Mouse (Mus musculus): ENCODE measurements around the gene Olfr1094.

Gene Olfr1094

DNA sequence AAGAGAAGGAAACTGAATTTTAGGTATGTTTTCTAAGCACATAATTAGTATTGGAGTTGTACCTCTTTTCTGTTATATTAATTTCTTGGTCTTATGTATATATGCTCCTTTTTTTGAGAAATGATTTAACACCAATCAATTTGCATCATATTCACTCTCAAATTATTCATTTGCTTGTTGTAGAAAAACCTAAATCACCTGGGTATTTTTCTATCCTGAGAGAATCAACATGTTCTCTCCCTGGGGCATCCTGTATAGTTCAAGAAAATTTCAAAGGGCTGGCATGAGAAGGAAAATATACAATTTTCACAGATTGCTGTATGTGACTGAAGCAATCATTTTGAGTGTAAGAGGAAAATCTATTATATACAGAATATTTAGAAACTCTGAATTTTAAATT, at the start of gene Olfr1094:
Olfr1094 (plus strand) TSS at position 301 of the 400 bp plus-strand sequence.
- in situ Hi-C loops (cut with MboI, MseI) = loop anchor here (5.0 kb wide), 1 partner anchor 48 kb away; the partner anchor contains the start of gene Gm13723

DNA sequence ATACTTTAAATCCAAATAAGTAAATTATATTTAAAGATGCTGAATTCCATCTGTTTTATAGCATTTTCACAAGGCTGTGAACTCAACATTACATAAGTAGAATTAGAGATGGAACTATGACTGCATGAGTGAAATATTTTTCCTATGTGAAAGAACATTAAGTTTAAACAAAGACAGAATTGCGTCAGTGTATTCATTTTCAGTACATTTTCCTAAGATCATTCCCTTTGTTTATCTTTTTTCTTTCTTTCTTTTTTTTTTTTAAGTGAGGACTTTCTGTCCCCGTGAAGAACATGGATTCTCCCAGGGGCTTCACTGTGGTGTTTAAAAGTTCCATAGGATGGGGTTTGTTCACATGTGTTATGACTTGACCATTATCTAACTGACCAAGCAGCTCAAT, 42.3 kb upstream of the Olfr1094 start, which contains the start of gene Olfr1093:
Olfr1093 (plus strand) TSS at position 301 of the 400 bp plus-strand sequence.
- in situ Hi-C loops (cut with MboI, MseI) = no loop called here

DNA sequence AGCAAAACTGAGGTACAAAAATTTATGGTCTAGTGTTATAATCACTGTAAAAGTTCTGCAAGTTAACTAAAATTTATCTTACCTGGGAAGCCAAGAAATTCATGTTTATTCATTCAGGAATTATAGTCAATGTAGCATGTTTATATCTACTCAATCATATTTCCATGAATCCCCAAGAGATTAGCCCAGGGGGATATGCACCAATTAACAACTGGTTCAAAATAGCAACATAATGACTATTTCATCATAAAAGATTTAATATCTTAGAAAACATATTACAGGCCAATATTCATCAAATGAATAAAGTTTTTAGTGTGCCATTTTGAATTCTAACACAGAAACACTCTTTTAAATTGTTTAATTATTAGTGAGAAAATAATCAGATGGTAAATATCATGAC, 14.5 kb upstream of the Olfr1094 start, which contains the start of gene Olfr141:
Olfr141 (minus strand) TSS at position 101 of the 400 bp plus-strand sequence.
- in situ Hi-C loops (cut with MboI, MseI) = no loop called here

DNA sequence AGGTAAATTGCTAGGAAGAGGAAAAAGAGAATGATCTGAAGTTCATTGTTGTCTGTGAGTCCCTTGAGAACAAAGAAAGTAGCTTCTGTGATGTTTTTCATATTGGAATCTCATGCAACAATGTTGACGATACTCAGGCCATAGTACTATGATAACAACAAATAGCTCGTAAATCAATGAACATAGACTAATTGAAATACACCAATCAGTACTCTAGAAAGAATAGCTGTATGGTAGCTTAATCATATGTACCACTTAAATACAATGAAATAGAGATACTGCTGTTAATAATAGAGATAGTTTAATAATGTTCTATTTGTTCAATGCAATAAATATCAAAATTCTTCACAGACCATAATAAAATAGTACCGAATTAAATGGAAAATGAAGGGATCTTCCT, 27.1 kb downstream of the Olfr1094 start, which contains the start of gene Olfr1095:
Olfr1095 (minus strand) TSS at position 101 of the 400 bp plus-strand sequence.
- in situ Hi-C loops (cut with MboI, MseI) = loop anchor here (25.0 kb wide), 1 partner anchor 1514 kb away; the partner anchor contains the start of gene Olfr987

DNA sequence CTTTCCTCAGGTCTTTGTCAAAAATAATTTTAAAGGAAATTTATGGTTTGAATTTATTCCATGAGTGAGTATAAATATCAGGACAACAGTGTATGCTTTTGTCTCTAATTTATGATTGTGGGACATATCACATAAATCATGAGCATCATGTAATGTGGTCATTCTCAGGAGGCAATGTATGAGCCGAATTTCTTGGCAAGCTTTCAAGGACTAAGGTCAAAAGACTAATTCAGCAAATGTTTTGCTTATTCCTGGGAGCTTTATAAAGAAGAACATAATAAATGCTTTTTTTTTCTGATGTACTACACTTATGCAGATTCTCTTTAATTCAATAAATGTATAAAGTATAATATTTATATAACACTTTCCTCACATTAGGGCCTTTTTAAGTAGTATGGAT, 50.2 kb downstream of the Olfr1094 start, which contains the start of gene Gm13723:
Gm13723 (minus strand) TSS at position 101 of the 400 bp plus-strand sequence.
- in situ Hi-C loops (cut with MboI, MseI) = loop anchor here (5.0 to 25.0 kb wide), 2 partner anchors 52 to 1537 kb away; partner anchors contain the start of genes Olfr1094 and Olfr987

All from T-helper 1 cell (primary cell).